8 mouse cellular contexts compared by ENCODE assay signal in the genomic region with DNA sequence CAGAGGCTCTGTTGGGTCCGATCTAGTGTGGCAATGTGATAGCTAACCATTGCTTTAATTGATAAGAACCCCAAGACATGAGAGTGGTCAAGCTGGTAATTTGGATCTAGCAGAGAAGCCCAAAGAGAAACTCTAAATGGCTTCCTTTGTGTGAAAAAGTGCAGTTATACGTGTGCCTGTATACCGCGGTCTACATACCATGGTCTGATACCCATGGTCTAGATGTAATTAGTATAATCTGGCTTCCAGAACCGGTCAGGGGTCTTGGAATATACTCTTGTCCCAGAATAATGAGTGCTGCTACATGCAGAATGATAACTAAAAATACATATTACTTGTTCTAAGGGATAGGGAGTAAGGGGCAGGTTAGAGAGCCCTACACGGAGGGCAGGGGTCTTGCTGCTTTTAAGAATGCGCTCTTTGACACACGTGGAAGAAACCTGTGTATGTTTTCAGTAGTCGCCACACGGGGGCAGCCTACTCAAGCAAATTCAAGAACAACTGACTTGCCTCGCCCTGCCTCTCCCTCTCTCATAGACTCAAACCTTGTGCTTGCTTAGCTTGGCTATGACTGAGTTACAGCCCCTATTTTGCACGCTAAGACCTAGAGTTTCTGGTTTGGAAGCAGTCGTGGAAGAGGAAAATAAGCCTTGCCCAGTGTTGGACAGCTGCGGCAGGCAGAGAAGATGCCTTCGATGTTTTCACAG. TPM values are rescaled to one million over a fixed set of nuclear protein-coding genes. Genes with fewer than 3 reads are reported as not detected.
DNase-seq lines count a peak whose midpoint lies in the region; ATAC-seq and TF ChIP-seq lines count a peak whose summit lies in the region.

No protein-coding gene starts in this region.

- TF ChIP-seq CTCF in MEL (IDR thresholded peaks at IDR 0.05 in 2 of 3, conservative IDR thresholded peaks at IDR 0.05 in 1 of 3; ENCODE audit: control insufficient read depth in 1 of 3, insufficient read depth in 1 of 3, low read depth in 2 of 3, low read length in 3 of 3, poor library complexity in 1 of 3, severe bottlenecking in 1 of 3), result peak; percentile 59 to 79 (median 71); a peak in 5 of 6 replicates

- no peak overlapping the region for H3K4me2 ChIP-seq in forebrain, embryonic 15.5 days (replicated peaks)
- no peak overlapping the region for H3K4me2 ChIP-seq in hindbrain, embryonic 11.5 days (replicated peaks; ENCODE audit: low read depth, low read length)
- no peak overlapping the region for H3K4me2 ChIP-seq in lung, embryonic 16.5 days (ENCODE audit: low read depth, low read length)

- 53% methylated on average over 15 of the region's 15 CpGs for WGBS in forebrain, embryonic 15.5 days
- WGBS in hindbrain, embryonic 11.5 days, result 57% methylated on average over 15 of the region's 15 CpGs
- 48% methylated on average over 15 of the region's 15 CpGs for WGBS in lung, embryonic 16.5 days

- no peak for TF ChIP-seq EP300 in MEL (IDR thresholded peaks at IDR 0.05; ENCODE audit: low read depth in 1 of 2, low read length in 2 of 2)

- TF ChIP-seq RAD21 in MEL (IDR thresholded peaks at IDR 0.05; ENCODE audit: low read depth, low read length), result peak; percentile 78

- peaks cover 2 to 6% of the 10 kb centered on the region in 2 experiments; a peak in 2 of 4 replicates for H3K4me1 ChIP-seq in MEL (ENCODE audit: control insufficient read depth in 1 of 2, insufficient read depth in 2 of 2, low read length in 2 of 2)
- H3K4me1 ChIP-seq in forebrain, embryonic 15.5 days, result no peaks in the 10 kb centered on the region
- H3K4me1 ChIP-seq in hindbrain, embryonic 11.5 days (replicated peaks; ENCODE audit: control insufficient read depth, insufficient read depth, low read length), result no peaks in the 10 kb centered on the region
- peaks cover 3% of the 10 kb centered on the region; the same call in 1 of the 2 replicates for H3K4me1 ChIP-seq in lung, embryonic 16.5 days (replicated peaks; ENCODE audit: control insufficient read depth, insufficient read depth, low read length)

- H3K79me2 ChIP-seq in MEL (ENCODE audit: control insufficient read depth, insufficient read depth, low read length, poor library complexity), result no peaks in the 10 kb centered on the region

- no peak overlapping the region for H3K9ac ChIP-seq in MEL (ENCODE audit: control insufficient read depth, low read depth, low read length, poor library complexity, severe bottlenecking)
- no peak overlapping the region for H3K9ac ChIP-seq in forebrain, embryonic 15.5 days (replicated peaks)
- no peak overlapping the region for H3K9ac ChIP-seq in hindbrain, embryonic 11.5 days (ENCODE audit: low read depth, low read length)
- H3K9ac ChIP-seq in lung, embryonic 16.5 days (ENCODE audit: low read length), result no peak overlapping the region

- no peak overlapping the region for H3K27ac ChIP-seq in MEL (ENCODE audit: control insufficient read depth, low read depth, low read length)
- H3K27ac ChIP-seq in forebrain, embryonic 15.5 days (replicated peaks), result no peak overlapping the region
- H3K27ac ChIP-seq in hindbrain, embryonic 11.5 days (ENCODE audit: low read depth, low read length), result no peak overlapping the region
- no peak overlapping the region for H3K27ac ChIP-seq in lung, embryonic 16.5 days (ENCODE audit: low read length)

- peak; percentile 84 for DNase-seq in MEL (ENCODE audit: low read depth, low spot score)
- DNase-seq in cerebellum, adult 11 months, result peak; percentile 55
- peak; percentile 82 for DNase-seq in hindbrain, embryonic 11.5 days (ENCODE audit: low spot score)
- peak; percentile 61 for DNase-seq in layer of hippocampus, adult 9-11 months
- DNase-seq in retina, adult 2 months (ENCODE audit: low read depth, low spot score), result peak; percentile 48
- DNase-seq in thymus, postnatal 14 days, result peak; percentile 72

- H3K4me3 ChIP-seq in MEL (ENCODE audit: control insufficient read depth in 1 of 2, insufficient read depth in 1 of 2, low read depth in 2 of 2, low read length in 2 of 2), result no peak overlapping the region
- H3K4me3 ChIP-seq in forebrain, embryonic 15.5 days, result no peak overlapping the region
- H3K4me3 ChIP-seq in hindbrain, embryonic 11.5 days (ENCODE audit: low read depth, low read length), result no peak overlapping the region
- H3K4me3 ChIP-seq in lung, embryonic 16.5 days (ENCODE audit: low read length), result no peak overlapping the region

- H3K27me3 ChIP-seq in MEL (ENCODE audit: control insufficient read depth in 1 of 2, insufficient read depth in 2 of 2, low read length in 2 of 2), result no peaks in the 10 kb centered on the region
- H3K27me3 ChIP-seq in forebrain, embryonic 15.5 days, result no peaks in the 10 kb centered on the region
- no peaks in the 10 kb centered on the region for H3K27me3 ChIP-seq in hindbrain, embryonic 11.5 days (ENCODE audit: control insufficient read depth, insufficient read depth, low read length)
- no peaks in the 10 kb centered on the region for H3K27me3 ChIP-seq in lung, embryonic 16.5 days (ENCODE audit: control insufficient read depth, insufficient read depth, low read depth, low read length)

- peak; percentile 85 for ATAC-seq in forebrain, embryonic 15.5 days (replicated peaks)
- ATAC-seq in hindbrain, embryonic 11.5 days (ENCODE audit: low FRiP score), result peak; percentile 71; the same call in 1 of the 2 replicates
- ATAC-seq in lung, embryonic 16.5 days (ENCODE audit: low read depth), result peak; percentile 73

- peaks cover 0 to 13% of the 10 kb centered on the region in 2 experiments; a peak in 3 of 4 replicates for H3K36me3 ChIP-seq in MEL (ENCODE audit: control insufficient read depth in 1 of 2, insufficient read depth in 2 of 2, low read length in 2 of 2)
- no peaks in the 10 kb centered on the region for H3K36me3 ChIP-seq in forebrain, embryonic 15.5 days
- no peaks in the 10 kb centered on the region for H3K36me3 ChIP-seq in hindbrain, embryonic 11.5 days (ENCODE audit: control insufficient read depth, insufficient read depth, low read length)
- peaks cover 5% of the 10 kb centered on the region; the same call in 1 of the 2 replicates for H3K36me3 ChIP-seq in lung, embryonic 16.5 days (ENCODE audit: control insufficient read depth, insufficient read depth, low read length)

- H3K9me3 ChIP-seq in MEL (replicated peaks; ENCODE audit: insufficient read depth, low read length), result no peaks in the 10 kb centered on the region
- H3K9me3 ChIP-seq in forebrain, embryonic 15.5 days, result no peaks in the 10 kb centered on the region
- no peaks in the 10 kb centered on the region for H3K9me3 ChIP-seq in hindbrain, embryonic 11.5 days (ENCODE audit: control insufficient read depth, low read length)
- H3K9me3 ChIP-seq in lung, embryonic 16.5 days (ENCODE audit: control insufficient read depth, low read length), result no peaks in the 10 kb centered on the region

- no peak for TF ChIP-seq POLR2A in MEL (IDR thresholded peaks at IDR 0.05; ENCODE audit: control insufficient read depth in 1 of 2, insufficient read depth in 1 of 2, low read depth in 1 of 2, low read length in 2 of 2, poor library complexity in 1 of 2)

TF ChIP-seq in MEL, 35 proteins besides CTCF, POLR2A, EP300 and RAD21:
- peak; percentile 65 for TF ChIP-seq SMC3 (IDR thresholded peaks at IDR 0.05; ENCODE audit: low read depth, low read length)
- no peak for TF ChIP-seq ZMIZ1 (IDR thresholded peaks at IDR 0.05; ENCODE audit: low read depth, low read length)
- TF ChIP-seq ZC3H11A (IDR thresholded peaks at IDR 0.05; ENCODE audit: low read depth, low read length), result peak; percentile 30
- TF ChIP-seq TAL1 (IDR thresholded peaks at IDR 0.05; ENCODE audit: low read length), result no peak

RNA-seq across cellular contexts. Expression of a gene that starts 23.4 kb away (rescaled TPM):
- 43.1 and 58.6 TPM in 2 replicates for total RNA-seq in MEL (2012; rRNA removed)
- polyA plus RNA-seq in MEL (2012; ENCODE audit: insufficient read depth in 1 of 2, insufficient read length in 2 of 2, low read depth in 1 of 2, low replicate concordance in 2 of 2, missing spikeins in 1 of 2), result 1,000 to 10,000 TPM in 1 of 2 experiments, 10 to 100 TPM in 1; 83.0 to 1,097 TPM
- polyA plus RNA-seq in forebrain, embryonic 15.5 days (2015; fragmentation: Nextera tagmentation; extraction: Ambion mirVana), result 3.6 and 3.7 TPM in 2 replicates
- polyA plus RNA-seq in hindbrain, embryonic 11.5 days (2014; fragmentation: Nextera tagmentation; extraction: Ambion mirVana), result 10.4 and 11.0 TPM in 2 replicates
- 12.7 and 14.2 TPM in 2 replicates for polyA plus RNA-seq in lung, embryonic 16.5 days (2015; fragmentation: Nextera tagmentation; extraction: Ambion mirVana)
